Mouse (Mus musculus): ENCODE measurements at regions not wholly inside any gene's neighbourhood (a gene's known extent, or its start where the extent isn't known, plus 50 kb on each side); places are given as distances from the start of the nearest gene placed in this dataset.
A peak's percentile ranks its signal among the peaks of the same experiment; 100 is the strongest.

DNA sequence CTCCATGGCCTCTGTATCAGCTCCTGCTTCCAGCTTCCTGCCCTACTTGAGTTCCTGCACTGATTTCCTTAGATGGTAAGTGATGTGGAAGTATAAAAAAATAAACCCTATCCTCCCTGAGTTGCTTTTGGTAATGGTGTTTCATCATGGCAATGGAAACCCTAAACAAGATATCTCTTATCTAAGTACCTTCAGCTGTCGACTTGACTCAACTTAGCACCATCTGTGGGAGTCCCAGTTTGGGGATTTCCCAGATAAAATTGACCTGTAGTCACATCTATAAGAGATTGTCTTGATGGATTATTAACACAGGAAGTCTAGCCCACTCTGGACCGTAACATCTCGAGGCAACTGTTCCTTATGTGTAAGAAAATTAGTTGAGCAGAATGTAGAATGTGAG, 570.2 kb upstream of the Gm10306 start:
- WGBS, result 78% methylated on average over 3 of the region's 3 CpGs
- no peak overlapping the region for H3K4me3 ChIP-seq (replicated peaks)
- H3K9ac ChIP-seq (replicated peaks), result no peak overlapping the region
- no peaks in the 10 kb centered on the region for H3K9me3 ChIP-seq
- no peak overlapping the region for H3K4me2 ChIP-seq
- no peak overlapping the region for H3K27ac ChIP-seq
- no peaks in the 10 kb centered on the region for H3K27me3 ChIP-seq
- H3K36me3 ChIP-seq, result no peaks in the 10 kb centered on the region
- ATAC-seq (ENCODE audit: insufficient number of reproducible peaks, insufficient read depth, low FRiP score, low TSS enrichment, low read depth), result no peak
- H3K4me1 ChIP-seq (replicated peaks), result no peaks in the 10 kb centered on the region

DNA sequence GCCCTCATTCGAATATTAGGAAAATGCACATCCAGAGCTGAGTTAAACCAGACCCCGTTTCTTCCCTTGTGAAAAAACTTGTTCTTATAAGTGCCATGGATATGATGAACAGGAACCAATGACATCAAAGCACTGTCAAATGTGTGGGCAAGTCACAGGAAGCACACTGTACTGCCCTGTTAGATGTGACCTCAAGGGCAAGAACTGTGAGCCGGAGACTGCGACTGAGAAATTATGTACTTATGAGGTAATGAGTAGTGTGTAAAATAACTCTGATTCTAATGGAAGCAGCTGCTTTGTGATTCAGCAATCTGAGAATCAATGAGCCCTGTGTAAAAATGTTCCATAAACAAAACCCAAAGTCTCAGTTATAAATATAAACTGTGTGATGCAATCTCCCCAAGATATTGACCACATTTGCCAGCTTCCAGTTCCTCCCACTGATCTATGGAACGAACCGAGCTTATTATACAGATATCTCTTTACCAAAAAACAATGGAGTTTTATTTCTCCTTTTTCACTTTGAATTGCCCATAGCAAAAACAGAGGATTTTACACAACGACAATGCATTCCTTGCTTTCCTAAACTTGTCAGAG, 566.0 kb upstream of the Gm10306 start:
- no peak for ATAC-seq (ENCODE audit: insufficient number of reproducible peaks, insufficient read depth, low FRiP score, low TSS enrichment, low read depth)
- Histone ChIP-seq H3K27me3 (no peaks in the 10 kb centered on the region), H3K9me3 (no peaks in the 10 kb centered on the region), H3K4me1 (replicated peaks) (no peaks in the 10 kb centered on the region), H3K4me2 (no peak overlapping the region), H3K36me3 (no peaks in the 10 kb centered on the region), H3K4me3 (replicated peaks) (no peak overlapping the region), H3K9ac (replicated peaks) (no peak overlapping the region), H3K27ac (no peak overlapping the region)
- 73% methylated on average over 7 of the region's 7 CpGs for WGBS

DNA sequence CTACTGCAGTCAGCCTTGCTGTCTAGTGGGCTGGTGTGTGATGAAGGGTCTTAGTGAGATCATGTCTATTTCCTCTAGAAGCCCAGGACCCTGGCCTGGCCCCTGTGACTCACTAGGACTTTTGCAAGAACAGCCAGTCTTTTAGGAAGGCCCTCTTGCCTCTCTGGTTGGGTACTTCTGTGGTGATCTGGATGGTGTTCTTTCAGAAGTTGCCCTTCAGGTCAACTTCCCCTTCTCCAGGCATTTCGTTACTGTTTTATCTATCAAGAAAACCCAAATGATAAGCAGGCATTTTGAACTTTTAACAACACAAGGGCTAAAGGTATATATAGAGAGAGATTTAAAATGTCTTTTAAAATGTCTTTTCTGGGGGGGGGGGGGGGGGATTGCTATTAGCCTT, 550.5 kb upstream of the Gm10306 start:
- 88% methylated on average over 1 of the region's 1 CpGs for WGBS
- Histone ChIP-seq H3K4me2 (no peak overlapping the region), H3K4me1 (replicated peaks) (no peaks in the 10 kb centered on the region), H3K4me3 (replicated peaks) (no peak overlapping the region), H3K9ac (replicated peaks) (no peak overlapping the region), H3K9me3 (no peaks in the 10 kb centered on the region), H3K27me3 (no peaks in the 10 kb centered on the region), H3K36me3 (no peaks in the 10 kb centered on the region), H3K27ac (no peak overlapping the region)
- ATAC-seq (ENCODE audit: insufficient number of reproducible peaks, insufficient read depth, low FRiP score, low TSS enrichment, low read depth), result no peak

DNA sequence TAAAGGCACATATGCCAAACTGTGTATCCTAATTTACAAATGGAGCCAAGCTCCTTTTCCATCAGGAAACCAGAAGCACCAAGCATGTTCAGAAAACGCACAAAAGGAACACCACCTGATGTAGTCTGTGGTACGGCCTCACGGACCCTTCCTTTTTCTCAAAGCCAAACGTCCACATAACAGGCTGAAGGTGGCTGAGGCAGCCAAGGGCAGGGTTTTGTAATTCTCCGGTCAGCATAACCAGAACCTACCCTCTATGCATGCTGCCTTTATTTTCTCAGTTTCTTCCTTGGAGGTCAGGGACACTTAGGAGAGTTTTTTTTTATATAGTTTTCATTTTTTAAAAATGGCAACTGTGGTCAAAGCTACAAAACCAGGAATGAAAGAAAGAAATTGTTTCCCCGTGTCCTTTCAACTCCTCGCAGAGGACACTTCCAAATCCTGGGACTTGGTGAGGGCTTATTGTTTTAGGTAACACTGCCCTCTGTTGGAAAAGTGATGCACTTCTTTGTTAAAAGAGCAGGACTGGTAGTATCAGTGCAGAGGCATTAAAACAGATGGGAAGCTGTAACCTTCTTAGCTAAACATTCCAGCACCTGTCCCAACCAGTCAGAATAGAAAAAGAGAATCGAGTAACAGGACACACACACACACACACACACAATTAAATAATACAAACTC, 549.1 kb upstream of the Gm10306 start:
- Histone ChIP-seq H3K4me3 (replicated peaks) (no peak overlapping the region), H3K9ac (replicated peaks) (no peak overlapping the region), H3K27ac (no peak overlapping the region), H3K27me3 (no peaks in the 10 kb centered on the region), H3K4me1 (replicated peaks) (no peaks in the 10 kb centered on the region), H3K9me3 (no peaks in the 10 kb centered on the region), H3K4me2 (no peak overlapping the region), H3K36me3 (no peaks in the 10 kb centered on the region)
- whole genome bisulfite sequencing, result 47% methylated on average over 8 of the region's 8 CpGs
- peak; percentile 78 for ATAC-seq (ENCODE audit: insufficient number of reproducible peaks, insufficient read depth, low FRiP score, low TSS enrichment, low read depth)

DNA sequence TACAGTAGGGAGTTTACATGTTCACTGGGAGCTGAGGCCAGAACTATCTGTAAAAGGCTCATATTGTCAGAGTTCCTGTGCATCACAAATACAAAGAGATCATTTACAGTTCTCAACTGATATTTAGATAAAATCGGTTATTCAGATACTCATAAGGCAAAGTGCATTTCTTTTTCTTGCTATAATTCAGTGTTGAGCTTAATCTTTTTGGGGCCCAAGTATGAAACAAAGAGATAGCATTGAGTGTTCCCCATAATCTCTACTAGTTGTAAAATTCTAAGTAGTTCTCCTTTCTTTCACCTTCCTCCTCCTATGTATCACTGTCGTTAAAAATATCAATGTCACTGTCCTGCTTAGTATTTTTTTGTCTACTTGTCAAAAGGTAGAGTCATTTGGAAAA, 540.6 kb upstream of the Gm10306 start:
- ATAC-seq (ENCODE audit: insufficient number of reproducible peaks, insufficient read depth, low FRiP score, low TSS enrichment, low read depth), result no peak
- WGBS, result 90% methylated on average over 2 of the region's 2 CpGs

DNA sequence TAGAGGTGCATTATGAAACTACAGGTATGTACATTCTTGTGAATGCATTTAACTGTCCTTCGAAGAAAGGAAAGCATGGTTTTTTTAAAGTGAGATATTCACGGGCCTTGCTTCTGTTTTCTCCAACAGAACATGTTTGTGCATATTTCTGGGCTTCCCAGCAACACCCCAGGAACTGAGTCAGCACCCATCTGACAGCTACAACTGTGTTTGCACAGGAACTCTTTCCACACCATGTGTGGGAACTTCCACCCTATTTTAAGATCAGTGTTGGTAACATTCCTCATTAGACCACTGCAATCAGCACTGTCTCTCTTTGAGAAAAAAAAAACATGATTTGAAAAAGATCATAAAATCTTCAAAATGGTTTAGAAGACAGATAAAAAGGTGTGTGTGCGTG, 538.6 kb upstream of the Gm10306 start:
- H3K4me2 ChIP-seq, result no peak overlapping the region
- H3K4me3 ChIP-seq (replicated peaks), result no peak overlapping the region
- H3K9ac ChIP-seq (replicated peaks), result no peak overlapping the region
- no peak overlapping the region for H3K27ac ChIP-seq
- 85% methylated on average over 3 of the region's 3 CpGs for WGBS
- H3K9me3 ChIP-seq, result no peaks in the 10 kb centered on the region
- no peak for ATAC-seq (ENCODE audit: insufficient number of reproducible peaks, insufficient read depth, low FRiP score, low TSS enrichment, low read depth)
- H3K4me1 ChIP-seq (replicated peaks), result no peaks in the 10 kb centered on the region
- H3K36me3 ChIP-seq, result no peaks in the 10 kb centered on the region
- H3K27me3 ChIP-seq, result no peaks in the 10 kb centered on the region

More for the DNA sequence above, 540.6 kb upstream of the Gm10306 start:
- Histone ChIP-seq H3K4me1 (replicated peaks) (no peaks in the 10 kb centered on the region), H3K9ac (replicated peaks) (no peak overlapping the region), H3K36me3 (no peaks in the 10 kb centered on the region), H3K27me3 (no peaks in the 10 kb centered on the region), H3K4me2 (no peak overlapping the region), H3K9me3 (no peaks in the 10 kb centered on the region), H3K27ac (no peak overlapping the region), H3K4me3 (replicated peaks) (no peak overlapping the region)

DNA sequence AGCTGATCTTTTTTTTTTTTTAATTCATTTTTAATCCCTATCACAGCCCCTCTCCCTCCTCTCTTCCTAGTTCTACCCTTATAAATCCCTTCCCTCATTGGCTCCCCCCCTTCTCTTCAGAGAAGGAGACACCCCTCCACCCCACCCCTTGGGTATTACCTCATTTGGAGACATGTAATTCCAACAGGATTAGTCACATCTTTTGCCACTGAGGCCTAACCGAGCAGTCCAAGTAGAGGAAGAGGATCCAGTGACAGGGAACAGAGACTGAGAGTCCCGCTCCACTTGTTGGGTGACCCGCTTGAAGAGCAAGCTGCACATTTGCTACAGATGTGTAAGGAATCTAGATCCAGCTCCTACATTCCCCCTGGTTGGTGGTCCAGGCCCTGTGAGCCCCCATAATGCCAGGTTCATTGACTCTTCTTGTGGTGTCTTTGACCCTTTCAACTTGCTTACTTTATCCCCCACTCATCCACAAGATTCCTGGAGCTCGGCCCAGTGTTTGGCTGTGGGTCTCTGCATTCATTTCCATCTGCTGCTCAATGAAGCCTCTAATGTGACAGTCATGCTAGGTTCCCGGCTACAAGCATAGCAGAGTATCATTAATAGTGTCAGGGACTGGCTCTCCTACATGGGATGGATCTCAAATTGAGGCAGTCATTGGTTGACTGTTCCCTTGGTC, 506.6 kb upstream of the Gm10306 start:
- Histone ChIP-seq H3K4me3 (replicated peaks) (no peak overlapping the region), H3K9me3 (no peaks in the 10 kb centered on the region), H3K27me3 (no peaks in the 10 kb centered on the region), H3K27ac (no peak overlapping the region), H3K9ac (replicated peaks) (no peak overlapping the region), H3K36me3 (no peaks in the 10 kb centered on the region), H3K4me1 (replicated peaks) (no peaks in the 10 kb centered on the region), H3K4me2 (no peak overlapping the region)
- 86% methylated on average over 5 of the region's 5 CpGs for WGBS
- no peak for ATAC-seq (ENCODE audit: insufficient number of reproducible peaks, insufficient read depth, low FRiP score, low TSS enrichment, low read depth)

DNA sequence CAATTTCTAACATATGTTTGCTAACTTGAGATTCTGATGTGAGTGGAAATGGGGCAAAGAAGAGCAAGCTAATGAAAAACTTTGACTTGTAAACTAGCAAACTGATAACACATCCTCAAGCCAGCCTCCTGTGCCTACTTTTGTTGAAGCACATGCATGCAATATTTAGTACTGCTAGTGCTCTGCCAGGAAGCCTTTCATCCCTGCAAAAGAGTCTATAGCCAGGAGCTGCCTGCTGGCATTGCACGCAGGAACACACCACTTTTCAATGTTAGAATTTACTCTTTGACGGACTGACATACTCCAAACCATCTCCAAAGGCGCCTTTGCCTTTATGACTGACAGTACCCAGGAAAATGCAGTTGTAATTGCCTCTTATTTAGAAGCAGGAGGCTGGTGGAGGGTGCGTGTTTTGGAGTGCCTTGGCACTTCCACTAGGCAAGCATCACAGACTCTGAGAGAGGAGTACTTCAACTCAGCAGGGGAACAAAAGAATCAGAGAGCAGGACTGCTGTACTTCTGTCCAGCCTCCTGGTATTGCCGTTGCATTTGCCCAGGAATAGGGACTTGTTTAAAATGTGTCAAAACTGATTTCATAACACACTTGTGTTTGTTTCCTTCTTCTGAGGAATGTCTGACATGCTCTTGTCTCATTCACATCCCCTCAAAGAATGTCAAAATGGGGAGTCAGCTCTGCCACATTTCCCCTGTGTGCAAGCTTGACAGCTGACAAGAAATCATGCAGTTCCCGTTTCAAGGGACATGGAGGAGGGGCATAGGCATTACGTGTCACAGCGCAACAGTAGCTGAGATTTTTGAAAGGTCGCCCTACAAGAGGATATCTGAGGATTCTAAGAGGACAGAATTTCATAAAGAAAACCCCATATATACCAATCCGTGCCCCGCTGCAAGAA, 503.8 kb upstream of the Gm10306 start:
- no peaks in the 10 kb centered on the region for H3K4me1 ChIP-seq (replicated peaks)
- WGBS, result 81% methylated on average over 11 of the region's 11 CpGs
- H3K9me3 ChIP-seq, result no peaks in the 10 kb centered on the region
- no peak overlapping the region for H3K9ac ChIP-seq (replicated peaks)
- H3K4me2 ChIP-seq, result no peak overlapping the region
- no peaks in the 10 kb centered on the region for H3K36me3 ChIP-seq
- no peaks in the 10 kb centered on the region for H3K27me3 ChIP-seq
- H3K4me3 ChIP-seq (replicated peaks), result no peak overlapping the region
- H3K27ac ChIP-seq, result no peak overlapping the region
- no peak for ATAC-seq (ENCODE audit: insufficient number of reproducible peaks, insufficient read depth, low FRiP score, low TSS enrichment, low read depth)

DNA sequence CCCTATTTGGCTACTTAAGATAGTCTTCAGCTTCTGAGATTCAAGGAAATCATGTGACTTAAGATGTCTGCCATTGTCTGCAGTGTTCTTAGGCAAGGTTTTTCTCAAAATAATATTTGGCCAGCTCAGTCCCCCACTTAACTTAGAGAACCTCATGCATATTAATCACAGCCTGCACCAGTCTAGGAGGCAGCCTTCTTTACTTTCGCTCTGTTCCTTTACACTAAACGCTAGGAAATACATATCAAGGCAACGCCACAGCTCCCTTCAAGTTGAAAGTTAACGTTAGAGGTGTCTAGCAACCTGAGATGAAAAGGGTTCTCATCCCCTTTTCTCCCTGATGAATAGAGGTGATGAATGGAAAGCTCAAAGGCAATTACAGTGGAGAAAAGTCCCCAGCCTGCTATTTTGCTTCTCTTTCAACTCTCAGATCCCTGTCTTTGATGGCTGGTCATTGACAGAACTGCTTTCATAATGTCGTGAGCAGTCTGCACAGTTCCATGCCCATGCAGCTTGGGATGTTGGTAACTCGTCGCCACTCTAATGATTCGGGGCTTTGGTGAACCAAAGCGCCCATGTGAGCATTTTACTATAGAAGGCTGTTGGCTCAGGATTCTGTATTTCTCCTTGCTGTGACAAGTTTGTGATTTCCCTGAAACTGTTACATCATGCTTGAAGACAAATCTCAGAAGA, 483.0 kb upstream of the Gm10306 start:
- 75% methylated on average over 9 of the region's 9 CpGs for WGBS
- Histone ChIP-seq H3K27me3 (no peaks in the 10 kb centered on the region), H3K4me1 (replicated peaks) (no peaks in the 10 kb centered on the region), H3K9ac (replicated peaks) (no peak overlapping the region), H3K36me3 (no peaks in the 10 kb centered on the region), H3K27ac (no peak overlapping the region), H3K4me3 (replicated peaks) (no peak overlapping the region), H3K4me2 (no peak overlapping the region), H3K9me3 (no peaks in the 10 kb centered on the region)
- no peak for ATAC-seq (ENCODE audit: insufficient number of reproducible peaks, insufficient read depth, low FRiP score, low TSS enrichment, low read depth)

DNA sequence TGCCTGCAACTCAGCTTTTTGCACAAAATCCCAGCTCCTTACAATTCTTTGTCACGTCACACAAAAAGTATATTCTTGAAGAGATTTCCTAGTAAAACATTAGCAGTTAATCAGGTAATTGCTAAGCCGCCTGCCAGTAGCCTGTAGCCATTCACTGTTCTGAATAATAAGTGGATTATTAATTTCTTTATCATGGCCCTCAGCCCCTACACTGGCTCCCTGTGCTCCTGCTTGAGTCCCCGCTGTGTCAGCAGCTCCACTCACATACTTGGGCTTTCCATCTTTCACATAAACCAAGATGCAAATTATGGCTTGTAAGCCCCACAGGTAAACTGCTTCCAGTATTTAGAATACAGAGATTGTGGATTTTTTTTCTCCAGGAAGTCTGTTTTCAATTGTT, 473.5 kb upstream of the Gm10306 start:
- no peaks in the 10 kb centered on the region for H3K9me3 ChIP-seq
- no peaks in the 10 kb centered on the region for H3K4me1 ChIP-seq (replicated peaks)
- H3K9ac ChIP-seq (replicated peaks), result no peak overlapping the region
- H3K27ac ChIP-seq, result no peak overlapping the region
- H3K4me2 ChIP-seq, result no peak overlapping the region
- H3K27me3 ChIP-seq, result no peaks in the 10 kb centered on the region
- no peak for ATAC-seq (ENCODE audit: insufficient number of reproducible peaks, insufficient read depth, low FRiP score, low TSS enrichment, low read depth)
- no peaks in the 10 kb centered on the region for H3K36me3 ChIP-seq
- 65% methylated on average over 3 of the region's 3 CpGs for WGBS
- no peak overlapping the region for H3K4me3 ChIP-seq (replicated peaks)

DNA sequence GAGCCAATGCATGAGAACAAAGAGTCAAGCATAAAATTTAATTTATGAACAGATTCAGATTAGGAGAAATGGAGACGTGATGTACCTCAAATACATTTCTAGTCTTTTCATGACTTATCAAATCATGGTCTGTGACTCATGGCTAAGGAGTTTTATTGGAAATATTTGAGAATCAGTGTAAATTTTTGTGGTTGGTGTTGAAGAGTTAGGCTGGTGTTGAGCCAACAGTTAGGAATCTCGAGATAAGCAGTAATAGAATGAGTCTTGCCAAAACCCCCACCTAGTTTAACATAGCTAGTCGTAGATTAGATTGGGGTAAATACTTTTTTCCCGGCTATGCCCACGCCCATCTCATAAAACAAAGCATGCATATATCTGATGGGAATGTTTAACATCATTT, 462.0 kb upstream of the Gm10306 start:
- no peaks in the 10 kb centered on the region for H3K9me3 ChIP-seq
- no peak overlapping the region for H3K27ac ChIP-seq
- no peaks in the 10 kb centered on the region for H3K36me3 ChIP-seq
- WGBS, result 78% methylated on average over 5 of the region's 5 CpGs
- H3K4me2 ChIP-seq, result no peak overlapping the region
- H3K9ac ChIP-seq (replicated peaks), result no peak overlapping the region
- no peaks in the 10 kb centered on the region for H3K4me1 ChIP-seq (replicated peaks)
- no peak for ATAC-seq (ENCODE audit: insufficient number of reproducible peaks, insufficient read depth, low FRiP score, low TSS enrichment, low read depth)
- no peak overlapping the region for H3K4me3 ChIP-seq (replicated peaks)
- no peaks in the 10 kb centered on the region for H3K27me3 ChIP-seq

Data from limb, embryonic 12.5 days (tissue).